Mouse (Mus musculus): ENCODE measurements around the gene Nrn1l.

- TF ChIP-seq GATA1 (IDR thresholded peaks at IDR 0.05; ENCODE audit: borderline replicate concordance, low read length) (no peak), FLI1 (IDR thresholded peaks at IDR 0.05; ENCODE audit: low read length) (no peak)
These were observed 7.0 kb downstream of the Nrn1l start, which contains the start of gene Pskh1 for GRCm38 (mm10) chr8:105900180-105900940.
